Mouse (Mus musculus) intestine, postnatal 0 days (tissue): ENCODE results near the gene Gnai3. TPM values are rescaled to one million over a fixed set of nuclear protein-coding genes. Genes with fewer than 3 reads are reported as not detected.
A peak's percentile ranks its signal among the peaks of the same experiment; 100 is the strongest.

Experiments
- ATAC-seq: fragments of 200-750 bp; cut with Nextera tagmentation; 2 replicates; pipeline ENCODE4 v1.8.0; 2017; ENCODE audit warnings: mild to moderate bottlenecking, moderate TSS enrichment, moderate library complexity
- H3K27ac ChIP-seq: fragments of 300-500 bp; sonication (generic); 2 replicates; pipeline ENCODE4 v1.5.1; 2014; ENCODE audit warnings: mild to moderate bottlenecking, low read depth, low read length, moderate library complexity
- H3K27me3 ChIP-seq: fragments of 300-500 bp; sonication (generic); replicated peaks from 2 replicates; pipeline ENCODE4 v1.6.1; 2014; ENCODE audit warnings: low read length, mixed read lengths; ENCODE audit not compliant: control insufficient read depth, insufficient read depth
- H3K36me3 ChIP-seq: fragments of 300-500 bp; sonication (generic); 2 replicates; pipeline ENCODE4 v1.6.1; 2014; ENCODE audit warnings: mild to moderate bottlenecking, moderate library complexity; ENCODE audit not compliant: control insufficient read depth, insufficient read depth
- H3K4me1 ChIP-seq: fragments of 300-500 bp; sonication (generic); replicated peaks from 2 replicates; pipeline ENCODE4 v1.6.1; 2014; ENCODE audit warnings: antibody characterized with exemption, low read length, mixed read lengths; ENCODE audit not compliant: control insufficient read depth, insufficient read depth
- H3K4me2 ChIP-seq: fragments of 300-500 bp; sonication (generic); replicated peaks from 2 replicates; pipeline ENCODE4 v1.6.1; 2014; ENCODE audit warnings: low read depth, mild to moderate bottlenecking, moderate library complexity
- H3K4me3 ChIP-seq: fragments of 300-500 bp; sonication (generic); 2 replicates; pipeline ENCODE4 v1.5.1; 2014; ENCODE audit warnings: low read depth, low read length
- H3K9ac ChIP-seq: fragments of 300-500 bp; sonication (generic); 2 replicates; pipeline ENCODE4 v1.6.1; 2014; ENCODE audit warnings: mild to moderate bottlenecking, low read depth, low read length
- H3K9me3 ChIP-seq: fragments of 300-500 bp; sonication (generic); 2 replicates; pipeline ENCODE4 v1.6.1; 2016; ENCODE audit warnings: mixed run types; ENCODE audit not compliant: control insufficient read depth
- CTCF ChIP-seq: sonication (generic); IDR thresholded peaks from 2 replicates; pipeline ENCODE4 v1.5.1; 2016; ENCODE audit warnings: low read depth, mild to moderate bottlenecking, control low read depth, antibody characterized with exemption, moderate library complexity
- WGBS: fragments of 180-500 bp; shearing (Covaris S2); extraction: QIAGEN DNeasy Blood & Tissue Kit; methylation state at CpG from one replicate; pipeline ENCODE4 v1.1.7; 2014; 5-methylcytosine and 5-hydroxymethylcytosine counted together
- polyA plus RNA-seq: library from polyadenylated mRNA; unstranded; fragments of >200 nt; fragmentation: Nextera tagmentation; extraction: Ambion mirVana; gene quantifications from 2 replicates; pipeline ENCODE4 v1.2.1, GENCODE M21; 2015

Gene Gnai3
- polyA plus RNA-seq, 1 experiment from 2014 or later = 101 TPM

DNA sequence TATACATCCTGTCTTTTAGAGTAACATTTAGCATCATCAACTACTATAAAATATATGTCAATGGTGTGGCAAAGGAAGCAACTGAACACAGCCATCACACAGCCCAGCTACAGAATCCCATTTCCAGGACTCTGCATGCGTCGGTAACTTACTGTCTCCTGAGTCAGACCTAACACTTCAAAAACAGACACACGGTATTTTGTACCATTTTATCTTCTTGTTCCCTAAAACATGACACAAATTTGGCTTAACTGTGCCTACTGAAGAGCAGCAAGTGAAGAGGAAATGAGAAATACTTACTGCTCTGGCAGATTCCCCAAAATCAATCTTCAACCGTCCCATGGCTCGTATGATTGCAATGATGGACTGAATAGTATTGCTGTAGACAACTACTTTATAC is 22.7 kb downstream of the Gnai3 start:
- H3K27ac ChIP-seq = no peak overlapping the region
- H3K4me1 ChIP-seq = no peaks in the 10 kb centered on the region; the same call in 1 of the 2 replicates
- peaks cover 23% of the 10 kb centered on the region for H3K36me3 ChIP-seq
- H3K9ac ChIP-seq = no peak overlapping the region
- H3K27me3 ChIP-seq = no peaks in the 10 kb centered on the region
- no peak for TF ChIP-seq CTCF
- no peak overlapping the region for H3K4me3 ChIP-seq
- no peak for ATAC-seq
- H3K4me2 ChIP-seq = no peak overlapping the region
- 78% methylated on average over 5 of the region's 5 CpGs for WGBS
- H3K9me3 ChIP-seq = no peaks in the 10 kb centered on the region

DNA sequence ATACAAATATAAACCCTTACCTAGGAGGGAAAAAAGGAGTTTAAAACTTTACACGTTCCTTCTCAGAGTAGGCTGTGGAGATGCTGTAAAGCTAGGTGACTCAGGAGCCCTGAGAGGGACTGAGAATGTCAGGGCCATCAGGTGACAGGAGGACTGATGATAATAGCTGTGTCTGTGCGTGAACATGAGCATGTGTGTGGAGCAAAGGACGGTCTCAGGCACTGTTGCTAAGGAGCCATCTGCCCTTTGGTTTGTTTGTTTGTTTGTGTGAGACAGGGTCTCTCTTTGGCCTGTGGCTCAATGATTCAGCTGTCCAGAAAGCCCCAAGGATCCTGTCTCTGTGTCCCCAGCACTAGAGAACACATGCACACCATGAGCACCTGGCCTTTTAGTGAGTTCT is 24.8 kb downstream of the Gnai3 start:
- H3K27me3 ChIP-seq = no peaks in the 10 kb centered on the region
- no peak overlapping the region for H3K27ac ChIP-seq
- no peak for TF ChIP-seq CTCF
- no peaks in the 10 kb centered on the region for H3K9me3 ChIP-seq
- H3K36me3 ChIP-seq = peaks cover 35% of the 10 kb centered on the region
- no peak overlapping the region for H3K4me3 ChIP-seq
- ATAC-seq = no peak
- H3K4me2 ChIP-seq = no peak overlapping the region
- WGBS = 78% methylated on average over 3 of the region's 3 CpGs
- H3K9ac ChIP-seq = no peak overlapping the region
- H3K4me1 ChIP-seq = no peaks in the 10 kb centered on the region; the same call in 1 of the 2 replicates

DNA sequence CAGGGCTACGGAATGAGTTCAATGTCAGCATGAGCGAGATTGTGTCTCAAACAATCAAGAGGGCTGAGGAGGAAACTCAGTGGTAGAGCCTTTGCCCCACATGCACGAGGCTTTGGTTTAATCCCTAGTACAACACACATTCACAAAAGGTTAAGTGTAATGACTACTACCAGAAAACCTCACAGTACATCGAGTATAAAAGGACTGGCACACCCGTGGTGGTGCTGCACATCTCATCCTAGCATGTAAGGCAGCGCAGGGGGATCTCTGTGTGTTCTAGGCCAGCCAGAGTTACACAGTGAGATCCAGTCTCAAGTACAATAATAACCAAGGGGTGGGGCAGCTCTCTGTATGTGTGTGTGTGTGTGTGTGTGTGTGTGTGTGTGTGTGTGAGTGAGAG is 28.5 kb downstream of the Gnai3 start:
- Histone ChIP-seq H3K27ac (no peak overlapping the region), H3K9me3 (no peaks in the 10 kb centered on the region), H3K36me3 (peaks cover 43% of the 10 kb centered on the region), H3K27me3 (no peaks in the 10 kb centered on the region), H3K4me2 (no peak overlapping the region), H3K4me1 (no peaks in the 10 kb centered on the region; the same call in 1 of the 2 replicates), H3K9ac (no peak overlapping the region), H3K4me3 (no peak overlapping the region)
- TF ChIP-seq CTCF = no peak
- WGBS = 91% methylated on average over 6 of the region's 6 CpGs
- no peak for ATAC-seq

DNA sequence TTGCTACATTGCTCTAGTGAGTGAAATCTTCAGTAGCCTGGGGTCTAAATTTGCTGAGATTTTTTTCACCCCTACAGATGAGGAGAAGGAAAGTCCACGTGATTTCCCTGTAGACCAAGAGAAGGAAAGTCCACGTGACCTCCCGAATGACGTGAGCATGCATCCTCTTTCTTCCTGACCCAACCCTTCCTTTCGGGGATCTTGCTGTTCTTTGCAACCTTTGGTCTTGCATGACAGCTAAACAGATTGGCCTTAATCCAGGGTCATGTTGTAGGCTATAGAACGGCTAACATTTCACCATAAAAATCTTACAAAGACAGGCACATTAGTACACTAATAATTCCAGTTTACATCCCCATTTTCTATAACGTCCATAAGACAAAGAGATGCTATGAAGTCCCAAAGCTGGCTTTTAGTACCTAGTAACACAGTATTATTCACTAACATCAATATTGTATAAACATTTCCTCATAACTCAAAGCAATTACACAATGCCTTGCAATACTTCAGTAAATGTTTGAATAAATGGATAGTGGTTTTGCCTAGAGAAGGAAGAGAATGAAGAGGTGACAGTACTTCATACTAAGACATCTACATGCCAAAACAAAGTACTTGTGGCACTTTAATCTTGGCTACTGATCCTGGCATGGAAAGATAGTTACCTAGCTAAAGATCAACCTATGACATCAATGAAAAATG is 32.2 kb downstream of the Gnai3 start:
- 49% methylated on average over 7 of the region's 7 CpGs for WGBS
- no peaks in the 10 kb centered on the region for H3K27me3 ChIP-seq
- peak overlapping the region; percentile 60; the same call in 1 of the 2 replicates for H3K27ac ChIP-seq
- ATAC-seq = peak; percentile 75
- TF ChIP-seq CTCF = no peak
- no peak overlapping the region for H3K4me2 ChIP-seq
- H3K9me3 ChIP-seq = no peaks in the 10 kb centered on the region
- H3K36me3 ChIP-seq = peaks cover 54% of the 10 kb centered on the region
- no peaks in the 10 kb centered on the region; the same call in 1 of the 2 replicates for H3K4me1 ChIP-seq
- no peak overlapping the region for H3K9ac ChIP-seq
- H3K4me3 ChIP-seq = no peak overlapping the region

DNA sequence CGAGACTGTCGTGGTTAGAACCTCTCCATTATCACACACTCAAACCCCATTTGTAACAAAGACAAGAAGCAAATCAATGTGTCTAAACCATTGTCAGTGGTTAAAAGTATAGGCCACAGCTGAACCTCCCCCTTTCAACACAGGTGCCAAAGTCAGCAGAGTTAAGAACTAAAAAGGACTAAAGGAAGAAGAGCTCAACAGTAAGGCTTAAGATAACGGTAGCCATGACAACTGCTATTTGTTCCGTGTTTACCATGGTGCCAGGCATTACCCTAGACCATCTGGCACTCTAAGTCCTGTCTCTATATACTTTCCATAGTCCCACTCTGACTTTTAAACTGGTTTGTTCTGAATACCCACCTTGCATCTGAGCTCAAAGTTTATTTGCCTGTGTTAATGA is 33.3 kb downstream of the Gnai3 start:
- TF ChIP-seq CTCF = no peak
- no peak overlapping the region for H3K9ac ChIP-seq
- H3K27ac ChIP-seq = peak overlapping the region; percentile 60
- H3K4me2 ChIP-seq = no peak overlapping the region
- H3K36me3 ChIP-seq = peaks cover 58% of the 10 kb centered on the region
- no peak overlapping the region for H3K4me3 ChIP-seq
- no peaks in the 10 kb centered on the region; the same call in 1 of the 2 replicates for H3K4me1 ChIP-seq
- H3K9me3 ChIP-seq = no peaks in the 10 kb centered on the region
- 56% methylated on average over 4 of the region's 4 CpGs for WGBS
- no peaks in the 10 kb centered on the region for H3K27me3 ChIP-seq
- ATAC-seq = peak; percentile 80

DNA sequence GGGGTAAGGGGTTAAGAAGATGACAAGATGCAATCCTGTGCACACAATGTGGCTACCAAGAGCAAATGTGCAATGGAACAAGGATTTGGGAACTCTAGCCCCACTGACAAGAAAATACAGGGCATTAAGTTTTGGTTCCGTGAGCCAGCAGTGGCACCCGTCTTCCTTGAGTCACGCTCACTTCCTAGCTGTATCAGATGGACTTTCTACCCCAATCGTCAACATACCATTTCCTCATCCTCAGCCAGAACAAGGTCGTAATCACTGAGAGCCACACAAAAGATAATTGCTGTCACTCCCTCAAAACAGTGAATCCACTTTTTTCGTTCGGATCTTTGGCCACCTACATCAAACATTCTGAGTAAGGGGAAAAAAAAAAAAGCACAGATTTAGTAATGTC is 33.7 kb downstream of the Gnai3 start:
- Histone ChIP-seq H3K9ac (no peak overlapping the region), H3K4me2 (no peak overlapping the region), H3K4me3 (no peak overlapping the region), H3K9me3 (no peaks in the 10 kb centered on the region), H3K27me3 (no peaks in the 10 kb centered on the region), H3K4me1 (no peaks in the 10 kb centered on the region; the same call in 1 of the 2 replicates), H3K27ac (peak overlapping the region; percentile 60), H3K36me3 (peaks cover 57% of the 10 kb centered on the region)
- no peak for TF ChIP-seq CTCF
- peak; percentile 84 for ATAC-seq
- 39% methylated on average over 7 of the region's 7 CpGs for WGBS
